Mouse (Mus musculus) left cerebral cortex, postnatal 14 days (tissue): ENCODE data around the gene Fcer1g. TPM values are rescaled to one million over a fixed set of nuclear protein-coding genes. Genes with fewer than 3 reads are reported as not detected.
A peak's percentile ranks its signal among the peaks of the same experiment; 100 is the strongest.

ENCODE experiments used
- DNase-seq, 2 experiments: peaks; one replicate each; pipeline ENCODE4 v3.0.0; 2021 to 2022; ENCODE audit warnings: low spot score in 2 of 2, mixed read lengths in 1 of 2
- intact Hi-C: fragments of 180-260 bp; cut with DNase I; formaldehyde crosslinking; loops from one replicate; pipeline ENCODE4 v1.15.1; 2025
- total RNA-seq, 2 experiments: library from RNA; stranded (reverse); gene quantifications; 2 replicates each; pipeline ENCODE4 v1.2.3; 2021

Gene Fcer1g
- total RNA-seq, 2 experiments from 2014 or later, result 11.1 to 16.0 TPM

GRCm38 (mm10) chr1:171195046-171195822 is 38.9 kb downstream of the Fcer1g start:
- intact Hi-C loops, result no loop called here
- DNase-seq, result no peak

- DNase-seq, result no peak
- intact Hi-C loops, result no loop called here
Measured at GRCm38 (mm10) chr1:171193911-171194830, 40.0 kb downstream of the Fcer1g start.

GRCm38 (mm10) chr1:171193093-171193840 is 40.9 kb downstream of the Fcer1g start:
- intact Hi-C loops, result no loop called here
- DNase-seq, result no peak

- intact Hi-C loops, result no loop called here
- no peak for DNase-seq
Measured at GRCm38 (mm10) chr1:171192283-171192682, 41.9 kb downstream of the Fcer1g start.

GRCm38 (mm10) chr1:171190832-171191231 is 43.3 kb downstream of the Fcer1g start:
- intact Hi-C loops, result no loop called here
- DNase-seq, result no peak

GRCm38 (mm10) chr1:171189476-171190114 is 44.6 kb downstream of the Fcer1g start:
- intact Hi-C loops, result no loop called here

GRCm38 (mm10) chr1:171189046-171189445 is 45.1 kb downstream of the Fcer1g start:
- intact Hi-C loops, result no loop called here
- DNase-seq, result no peak

More at GRCm38 (mm10) chr1:171189476-171190114, 44.6 kb downstream of the Fcer1g start:
- no peak for DNase-seq

- DNase-seq, result no peak
- intact Hi-C loops, result no loop called here
Measured at GRCm38 (mm10) chr1:171187851-171188700, 46.1 kb downstream of the Fcer1g start.

GRCm38 (mm10) chr1:171185655-171186054 is 48.5 kb downstream of the Fcer1g start:
- no peak for DNase-seq
- intact Hi-C loops, result no loop called here

GRCm38 (mm10) chr1:171184314-171184713 is 49.9 kb downstream of the Fcer1g start:
- intact Hi-C loops, result no loop called here

GRCm38 (mm10) chr1:171183620-171184019 is 50.5 kb downstream of the Fcer1g start:
- intact Hi-C loops, result no loop called here
- DNase-seq, result peak in 1 of 2 experiments; percentile 40

More at GRCm38 (mm10) chr1:171184314-171184713, 49.9 kb downstream of the Fcer1g start:
- no peak for DNase-seq

- intact Hi-C loops, result no loop called here
- DNase-seq, result no peak
Measured at GRCm38 (mm10) chr1:171183025-171183424, 51.1 kb downstream of the Fcer1g start.

Other genes starting within 250 kb of the Fcer1g start
- not detected for gene Fcgr4, start 215.4 kb downstream of the Fcer1g start, total RNA-seq
- gene Fcgr3, start 169.4 kb downstream of the Fcer1g start, total RNA-seq, result 10 to 100 TPM; 10.3 to 10.8 TPM
- under 1 TPM; 0.62 to 0.74 TPM for gene Cfap126, start 120.4 kb downstream of the Fcer1g start, total RNA-seq
- 100 to 1,000 TPM; 211 to 216 TPM for gene Sdhc, start 83.8 kb downstream of the Fcer1g start, total RNA-seq
- gene Mpz, start 83.7 kb downstream of the Fcer1g start, total RNA-seq, result not detected
- 10 to 100 TPM; 47.4 to 67.2 TPM for gene Pcp4l1, start 38.1 kb downstream of the Fcer1g start, total RNA-seq
- gene Nr1i3, start 20.4 kb downstream of the Fcer1g start, total RNA-seq, result not detected
- gene Tomm40l, start 11.9 kb downstream of the Fcer1g start, total RNA-seq, result 10 to 100 TPM; 69.6 to 72.1 TPM
- gene Apoa2, start 9.3 kb downstream of the Fcer1g start, total RNA-seq, result 1 to 10 TPM; 1.6 to 4.9 TPM
- gene Adamts4, start 16.1 kb upstream of the Fcer1g start, total RNA-seq, result 10 to 100 TPM; 11.1 to 17.0 TPM
- 100 to 1,000 TPM; 265 to 285 TPM for gene Ndufs2, start 17.0 kb upstream of the Fcer1g start, total RNA-seq
- 10 to 100 TPM; 59.8 to 61.3 TPM for gene B4galt3, start 36.0 kb upstream of the Fcer1g start, total RNA-seq
- gene Ppox, start 46.8 kb upstream of the Fcer1g start, total RNA-seq, result 10 to 100 TPM; 20.5 to 23.9 TPM
- 10 to 100 TPM; 54.1 to 58.0 TPM for gene Usp21, start 53.6 kb upstream of the Fcer1g start, total RNA-seq
- 100 to 1,000 TPM; 106 to 113 TPM for gene Ufc1, start 60.7 kb upstream of the Fcer1g start, total RNA-seq
- 10 to 100 TPM; 35.9 to 38.1 TPM for gene Dedd, start 94.8 kb upstream of the Fcer1g start, total RNA-seq
- 10 to 100 TPM; 41.0 to 44.4 TPM for gene Nit1, start 111.3 kb upstream of the Fcer1g start, total RNA-seq
- 100 to 1,000 TPM in 1 of 2 experiments, 10 to 100 TPM in 1; 99.0 to 109 TPM for gene Pfdn2, start 111.3 kb upstream of the Fcer1g start, total RNA-seq
- 1 to 10 TPM; 4.7 to 7.2 TPM for gene Klhdc9, start 126.4 kb upstream of the Fcer1g start, total RNA-seq
- 1 to 10 TPM; 1.0 to 1.4 TPM for gene Nectin4, start 135.7 kb upstream of the Fcer1g start, total RNA-seq
- gene Arhgap30, start 154.6 kb upstream of the Fcer1g start, total RNA-seq, result 1 to 10 TPM; 1.8 to 1.9 TPM
- gene Usf1, start 176.9 kb upstream of the Fcer1g start, total RNA-seq, result 100 to 1,000 TPM; 105 to 107 TPM
- 1 to 10 TPM; 1.7 to 3.2 TPM for gene Tstd1, start 184.5 kb upstream of the Fcer1g start, total RNA-seq
- 1 to 10 TPM; 7.4 to 8.3 TPM for gene F11r, start 203.2 kb upstream of the Fcer1g start, total RNA-seq